Mouse (Mus musculus) left cerebral cortex, postnatal 36 days (tissue): Measurements from ENCODE around the gene Gmpr2. TPM values are rescaled to one million over a fixed set of nuclear protein-coding genes. Genes with fewer than 3 reads are reported as not detected.

ENCODE experiments used
- DNase-seq, 2 experiments: peaks; one replicate each; pipeline ENCODE4 v3.0.0; 2021 to 2022; ENCODE audit warnings: low spot score in 2 of 2, mixed read lengths in 1 of 2
- intact Hi-C: fragments of 180-260 bp; cut with DNase I; formaldehyde crosslinking; loops from one replicate; pipeline ENCODE4 v1.15.1; 2025
- total RNA-seq, 2 experiments: library from RNA; stranded (reverse); gene quantifications; 2 replicates each; pipeline ENCODE4 v1.2.3; 2021

Gmpr2 gene
- total RNA-seq, 2 experiments from 2014 or later: 20.6 to 24.9 TPM

DNA sequence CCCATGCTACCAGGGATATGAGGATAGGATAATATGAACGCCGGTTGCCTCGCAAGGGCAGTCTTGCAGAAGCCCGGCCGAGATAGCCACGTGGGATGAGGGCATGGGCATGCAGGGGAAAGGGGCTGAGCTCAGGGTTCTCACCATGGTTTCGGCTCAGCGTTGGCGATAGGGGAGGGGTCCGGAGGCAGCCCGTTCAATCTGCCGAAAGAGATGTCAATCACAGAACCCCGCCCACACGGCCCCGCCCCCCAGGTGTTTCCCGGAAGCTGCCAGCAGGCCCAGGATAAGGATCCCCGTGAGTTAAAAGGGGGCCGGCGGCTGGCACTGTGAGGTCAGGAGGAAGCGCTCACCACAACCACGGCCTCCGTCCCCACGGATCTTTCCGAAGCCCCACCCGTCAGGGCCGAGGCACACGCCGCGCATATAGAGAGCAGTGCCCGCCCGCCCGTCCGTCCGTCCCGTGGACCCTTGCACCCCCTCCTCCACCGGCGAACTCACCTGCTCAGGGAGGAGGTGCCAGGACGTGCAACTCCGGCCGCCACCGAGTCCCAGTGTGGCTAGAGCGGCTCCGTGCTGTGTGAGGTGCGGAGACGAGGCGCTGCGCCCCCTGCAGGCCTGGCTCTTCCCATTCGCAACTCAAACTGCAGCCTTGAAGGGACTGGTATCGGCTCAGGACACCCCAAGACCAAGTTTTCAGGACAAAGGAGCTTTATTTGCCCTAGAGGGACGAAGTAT lies 50.1 kb downstream of the Gmpr2 start, which contains the start of gene Rabggta:
Gene Rabggta (minus strand): TSS at position 564 of the 738 bp plus-strand sequence.
- intact Hi-C loops: loop anchor here (2.0 kb wide), 1 partner anchor 39 kb away; no protein-coding TSS in a partner anchor
- peak; percentile 88 to 92 for DNase-seq

DNA sequence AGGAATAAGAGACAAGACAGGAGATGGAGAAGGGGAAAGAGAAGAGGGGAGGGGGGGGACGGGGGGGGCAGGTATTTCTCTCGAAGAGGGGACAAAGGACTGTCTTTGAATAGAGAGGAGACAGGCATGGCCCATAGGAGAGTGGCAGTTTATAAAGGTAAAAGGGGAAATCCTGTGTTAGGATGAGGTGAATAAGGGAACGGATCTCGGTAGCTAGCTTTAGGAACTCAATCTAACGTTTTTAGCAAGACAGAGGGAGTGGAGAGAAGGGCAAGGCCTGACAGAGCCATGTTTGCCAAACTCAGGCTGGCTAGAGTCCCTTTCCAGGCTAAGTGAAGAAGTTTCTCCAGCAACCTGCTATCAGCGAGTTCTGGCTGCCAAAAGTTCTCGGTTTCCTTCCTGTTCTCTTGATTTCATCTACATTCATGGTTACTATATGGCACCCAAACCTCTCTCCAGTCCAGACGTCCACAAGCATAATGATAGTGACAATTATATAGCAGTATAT lies 50.8 kb downstream of the Gmpr2 start:
- intact Hi-C loops: loop anchor here (2.0 kb wide), 1 partner anchor 40 kb away; no protein-coding TSS in a partner anchor
- DNase-seq: no peak

- intact Hi-C loops: loop anchor here (2.0 kb wide), 1 partner anchor 41 kb away; no protein-coding TSS in a partner anchor
- DNase-seq: no peak
Observed at GRCm38 (mm10) chr14:55723433-55723832, 51.7 kb downstream of the Gmpr2 start.

GRCm38 (mm10) chr14:55724411-55724871 lies 52.7 kb downstream of the Gmpr2 start:
- intact Hi-C loops: no loop called here
- DNase-seq: no peak

DNA sequence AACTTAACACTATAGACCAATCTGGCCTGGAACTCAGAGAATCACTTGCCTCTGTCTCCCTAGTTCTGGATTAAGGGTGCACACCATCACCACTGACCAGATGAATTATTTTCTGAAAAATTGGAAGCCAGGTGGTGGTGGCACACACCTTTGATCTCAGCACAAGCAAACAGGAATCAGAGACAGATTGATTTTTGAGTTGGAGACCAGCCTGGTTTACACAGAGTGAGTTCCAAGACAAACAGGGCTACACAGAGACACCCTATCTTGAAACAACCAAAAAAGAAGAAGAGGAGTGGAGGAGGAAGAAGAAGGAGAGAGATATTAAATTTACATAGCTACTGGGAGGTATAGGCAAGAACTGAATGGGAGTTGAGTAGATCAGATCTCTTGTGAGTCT lies 54.5 kb downstream of the Gmpr2 start:
- intact Hi-C loops: no loop called here
- DNase-seq: no peak

DNA sequence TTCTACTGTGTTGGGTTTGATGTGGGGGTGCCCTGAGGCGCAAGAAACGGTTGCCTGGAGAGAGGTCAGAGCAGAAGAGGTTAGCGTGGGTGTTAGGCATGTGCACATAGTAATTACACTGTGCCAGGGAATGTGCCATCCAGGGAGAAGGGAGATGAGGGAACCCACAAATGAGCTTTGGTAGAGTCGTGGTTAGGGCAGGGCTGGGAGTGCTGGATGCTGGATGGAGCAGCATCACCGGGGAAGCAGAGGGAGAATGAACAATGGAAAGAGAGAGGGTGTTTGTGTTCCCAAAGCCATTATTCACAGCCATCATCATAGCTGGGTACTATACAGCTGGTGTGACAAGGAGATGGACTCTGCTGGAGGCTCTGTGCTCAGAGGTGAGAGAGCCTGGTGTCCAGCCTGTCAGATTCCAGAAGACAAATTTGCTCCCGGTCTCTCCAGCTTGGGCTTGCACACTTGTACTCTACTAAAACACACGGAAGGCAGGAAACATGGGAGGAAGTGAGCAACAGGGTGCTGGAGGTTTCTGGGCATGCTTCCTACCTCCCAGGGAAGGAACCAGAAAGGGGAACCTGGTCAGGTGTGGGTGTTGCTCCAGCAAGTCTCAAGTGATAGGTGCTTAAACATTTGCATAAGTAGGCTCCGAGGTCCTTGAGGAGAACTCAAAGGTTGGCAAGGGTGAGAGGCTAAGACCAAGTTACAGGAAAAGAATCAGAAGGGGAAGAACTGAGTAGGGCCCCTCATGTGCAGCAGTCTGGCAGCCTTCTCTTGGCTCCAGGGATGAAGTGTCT lies 56.3 kb downstream of the Gmpr2 start:
- intact Hi-C loops: no loop called here
- no peak for DNase-seq

Other genes with a start within 250 kb of the Gmpr2 start
- gene Dhrs4, start 193.2 kb upstream of the Gmpr2 start, total RNA-seq: 10 to 100 TPM; 17.5 to 19.1 TPM
- 10 to 100 TPM; 34.4 to 63.1 TPM for gene Carmil3, start 181.3 kb upstream of the Gmpr2 start, total RNA-seq
- gene Cpne6, start 161.5 kb upstream of the Gmpr2 start, total RNA-seq: 100 to 1,000 TPM; 163 to 211 TPM
- under 1 TPM; 0.44 to 0.77 TPM for gene Nrl, start 147.0 kb upstream of the Gmpr2 start, total RNA-seq
- gene Pck2, start 131.7 kb upstream of the Gmpr2 start, total RNA-seq: 10 to 100 TPM; 24.8 to 28.9 TPM
- 10 to 100 TPM; 76.9 to 82.1 TPM for gene Dcaf11, start 111.9 kb upstream of the Gmpr2 start, total RNA-seq
- 1 to 10 TPM in 1 of 2 experiments, not detected in 1; 1.0 TPM for gene A730061H03Rik, start 111.5 kb upstream of the Gmpr2 start, total RNA-seq
- not detected for gene Fitm1, start 96.3 kb upstream of the Gmpr2 start, total RNA-seq
- gene Psme1, start 93.8 kb upstream of the Gmpr2 start, total RNA-seq: 10 to 100 TPM; 41.9 to 50.1 TPM
- gene Emc9, start 86.6 kb upstream of the Gmpr2 start, total RNA-seq: 10 to 100 TPM; 49.0 to 52.7 TPM
- 10 to 100 TPM; 42.3 to 45.4 TPM for gene Psme2, start 80.8 kb upstream of the Gmpr2 start, total RNA-seq
- gene Rnf31, start 80.2 kb upstream of the Gmpr2 start, total RNA-seq: 10 to 100 TPM; 30.4 to 33.5 TPM
- 10 to 100 TPM in 1 of 2 experiments, 1 to 10 TPM in 1; 9.1 to 11.6 TPM for gene Irf9, start 68.4 kb upstream of the Gmpr2 start, total RNA-seq
- gene Rec8, start 53.9 kb upstream of the Gmpr2 start, total RNA-seq: 1 to 10 TPM; 1.6 to 4.4 TPM
- gene Ipo4, start 36.0 kb upstream of the Gmpr2 start, total RNA-seq: 100 to 1,000 TPM; 112 to 122 TPM
- gene Gm49378, start 34.0 kb upstream of the Gmpr2 start, total RNA-seq: 1 to 10 TPM in 1 of 2 experiments, under 1 TPM in 1; 0.84 to 4.9 TPM
- 10 to 100 TPM; 39.0 to 41.9 TPM for gene Tm9sf1, start 28.1 kb upstream of the Gmpr2 start, total RNA-seq
- gene Tssk4, start 21.8 kb upstream of the Gmpr2 start, total RNA-seq: 1 to 10 TPM in 1 of 2 experiments, under 1 TPM in 1; 0.49 to 1.6 TPM
- gene Mdp1, start 11.4 kb upstream of the Gmpr2 start, total RNA-seq: 10 to 100 TPM; 39.1 to 41.7 TPM
- gene Nedd8, start 183 bp downstream of the Gmpr2 start, total RNA-seq: 100 to 1,000 TPM; 310 to 333 TPM
- 10 to 100 TPM; 15.2 to 16.9 TPM for gene Tinf2, start 9.9 kb downstream of the Gmpr2 start, total RNA-seq
- not detected for gene Tgm1, start 42.0 kb downstream of the Gmpr2 start, total RNA-seq
- 10 to 100 TPM; 50.6 to 50.9 TPM for gene Rabggta, start 50.3 kb downstream of the Gmpr2 start, total RNA-seq
- 10 to 100 TPM; 78.5 to 83.9 TPM for gene Dhrs1, start 73.7 kb downstream of the Gmpr2 start, total RNA-seq
- 10 to 100 TPM; 10.5 to 12.5 TPM for gene Nop9, start 73.8 kb downstream of the Gmpr2 start, total RNA-seq
- 1 to 10 TPM; 2.5 to 3.0 TPM for gene Cideb, start 86.5 kb downstream of the Gmpr2 start, total RNA-seq
- gene Ltb4r2, start 89.5 kb downstream of the Gmpr2 start, total RNA-seq: under 1 TPM; 0.20 to 0.67 TPM
- gene Ltb4r1, start 94.0 kb downstream of the Gmpr2 start, total RNA-seq: under 1 TPM; 0.29 to 0.59 TPM
- 1 to 10 TPM; 3.8 to 8.0 TPM for gene Adcy4, start 112.2 kb downstream of the Gmpr2 start, total RNA-seq
- under 1 TPM in 1 of 2 experiments, not detected in 1; 0.89 TPM for gene Ripk3, start 116.9 kb downstream of the Gmpr2 start, total RNA-seq
- 1 to 10 TPM; 1.8 TPM for gene Nfatc4, start 151.2 kb downstream of the Gmpr2 start, total RNA-seq
- gene Nynrin, start 182.1 kb downstream of the Gmpr2 start, total RNA-seq: 1 to 10 TPM; 7.9 to 9.5 TPM
- under 1 TPM; 0.29 to 0.49 TPM for gene Cbln3, start 212.5 kb downstream of the Gmpr2 start, total RNA-seq
- gene Khnyn, start 213.0 kb downstream of the Gmpr2 start, total RNA-seq: 10 to 100 TPM; 11.4 to 12.7 TPM
- 100 to 1,000 TPM in 1 of 2 experiments, 10 to 100 TPM in 1; 89.7 to 104 TPM for gene Sdr39u1, start 228.4 kb downstream of the Gmpr2 start, total RNA-seq